Mouse (Mus musculus) WW6 (cell line): ENCODE data around the gene Igfn1.

Experiments
- DNase-seq: peaks from one replicate; pipeline ENCODE4 v3.0.0-alpha.2; 2013; ENCODE audit warnings: low read depth, low spot score

The Igfn1 gene

GRCm38 (mm10) chr1:136008159-136008533 is 2.0 kb upstream of the Igfn1 start:
- no peak for DNase-seq

- peak; percentile 72 for DNase-seq
Observed at GRCm38 (mm10) chr1:136007211-136008158, 1.3 kb upstream of the Igfn1 start, which contains the start of gene Tmem9. Gene Tmem9, plus strand, starts transcription at chr1:136008150.

DNA sequence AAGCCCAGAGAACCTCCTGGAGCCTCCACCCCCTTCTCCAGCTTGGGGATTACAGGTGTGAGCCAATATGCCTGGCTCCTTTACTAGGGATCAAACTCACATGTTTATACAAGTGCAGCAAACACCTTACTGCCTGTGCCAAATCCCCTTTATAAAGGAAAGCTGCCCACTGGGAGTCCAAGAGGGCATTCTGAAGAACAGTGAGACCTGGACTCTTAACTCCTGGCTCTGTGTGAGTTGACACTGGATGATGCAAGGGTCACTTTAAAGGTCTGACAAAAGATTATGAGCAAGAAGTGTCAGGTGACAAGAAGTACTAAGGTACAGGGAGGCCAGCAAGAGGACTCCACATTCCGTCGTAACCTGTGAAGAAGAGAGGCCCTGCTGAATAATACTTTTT is 4.7 kb downstream of the Igfn1 start:
- DNase-seq = no peak

DNA sequence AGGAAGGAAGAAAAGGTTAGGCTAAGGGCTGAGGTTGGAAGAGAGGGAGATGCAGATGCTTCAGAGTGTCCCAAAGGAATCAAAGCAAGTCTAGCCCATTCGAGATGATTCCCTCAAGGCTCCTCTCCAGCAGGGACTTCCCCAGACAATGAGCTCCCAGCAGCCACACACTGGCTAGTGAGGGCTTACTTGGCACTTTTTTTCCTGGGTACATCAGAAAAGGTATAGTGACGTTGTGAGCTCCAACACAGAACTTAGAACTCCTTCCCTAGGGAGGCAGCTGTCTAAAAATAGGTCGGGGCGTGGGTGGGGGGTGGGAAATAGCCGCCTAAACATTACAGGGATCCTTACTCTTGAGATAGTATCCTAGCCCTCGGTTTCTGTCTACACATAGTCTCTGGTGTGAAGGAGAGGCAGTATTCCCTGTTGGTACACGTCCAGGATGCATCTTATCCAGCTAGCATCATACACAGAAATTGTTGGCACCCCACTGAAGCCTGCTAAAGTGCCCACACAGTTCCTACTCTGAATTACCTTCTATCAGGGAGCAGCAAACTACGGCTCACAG is 6.3 kb downstream of the Igfn1 start:
- DNase-seq = no peak

GRCm38 (mm10) chr1:135997537-135997936 is 8.6 kb downstream of the Igfn1 start:
- DNase-seq = no peak

DNA sequence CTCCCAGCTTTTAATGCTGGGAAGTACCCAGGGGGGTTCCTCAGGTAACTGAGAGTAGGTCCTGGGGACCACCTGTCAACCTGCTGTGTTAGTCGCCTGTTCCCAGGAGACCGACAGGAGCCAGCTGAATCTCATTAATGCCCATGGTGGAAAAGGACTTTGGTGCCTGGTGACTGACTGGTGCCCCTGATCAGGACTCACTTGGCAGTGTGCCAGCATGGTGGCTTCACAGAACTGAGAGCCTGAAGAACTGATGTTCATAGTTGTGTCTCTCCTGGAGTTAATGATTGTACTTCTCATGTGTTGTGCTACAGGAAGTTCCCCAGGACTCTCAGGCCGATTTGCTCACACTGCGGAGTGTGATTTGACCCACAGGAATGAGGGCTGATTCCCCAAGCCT is 12.7 kb downstream of the Igfn1 start:
- DNase-seq = no peak

DNA sequence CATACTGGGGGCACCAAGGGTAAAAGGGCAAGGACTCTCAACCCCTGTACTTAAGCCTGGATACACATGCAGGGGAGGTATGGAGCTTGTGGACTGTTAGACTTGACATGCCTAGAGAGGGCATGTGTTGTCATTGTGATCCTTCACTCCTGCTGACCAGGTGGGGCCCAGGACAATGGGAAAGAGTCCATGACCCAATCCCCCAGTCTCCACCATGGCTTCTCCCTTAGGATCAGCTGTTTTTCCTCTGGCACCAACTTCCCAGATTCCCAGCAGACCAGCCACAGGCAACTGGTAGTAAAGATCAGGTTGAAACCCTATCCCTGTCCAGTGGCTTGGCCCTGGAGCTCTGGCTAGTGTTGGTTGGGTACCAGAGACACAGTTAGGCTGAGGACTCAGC is 16.3 kb downstream of the Igfn1 start:
- no peak for DNase-seq

DNA sequence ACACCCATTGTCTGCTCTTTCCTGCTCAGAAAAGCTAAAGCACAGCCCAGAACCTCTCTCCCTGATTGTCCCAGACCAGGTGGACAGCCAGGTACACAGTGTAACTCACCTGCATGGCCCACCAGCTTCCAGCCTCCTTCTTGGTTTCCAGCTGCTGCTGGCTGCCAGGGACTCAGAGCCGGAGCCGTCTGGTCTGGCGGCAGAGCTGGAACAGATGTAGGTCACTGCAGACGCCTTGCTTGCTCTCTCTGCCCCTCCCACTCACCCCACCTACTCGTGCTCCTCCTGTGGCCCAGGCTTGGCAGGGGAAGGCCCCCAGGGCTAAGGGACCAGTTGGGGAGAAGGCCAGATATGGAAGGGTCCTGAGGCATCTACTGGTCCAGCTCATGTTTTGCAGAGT is 22.0 kb downstream of the Igfn1 start:
- no peak for DNase-seq

GRCm38 (mm10) chr1:135972576-135972975 is 33.6 kb downstream of the Igfn1 start:
- DNase-seq = no peak

- DNase-seq = no peak
Observed at GRCm38 (mm10) chr1:135970486-135970885, 35.7 kb downstream of the Igfn1 start.

- DNase-seq = no peak
Observed at GRCm38 (mm10) chr1:135967739-135968138, 38.4 kb downstream of the Igfn1 start.

DNA sequence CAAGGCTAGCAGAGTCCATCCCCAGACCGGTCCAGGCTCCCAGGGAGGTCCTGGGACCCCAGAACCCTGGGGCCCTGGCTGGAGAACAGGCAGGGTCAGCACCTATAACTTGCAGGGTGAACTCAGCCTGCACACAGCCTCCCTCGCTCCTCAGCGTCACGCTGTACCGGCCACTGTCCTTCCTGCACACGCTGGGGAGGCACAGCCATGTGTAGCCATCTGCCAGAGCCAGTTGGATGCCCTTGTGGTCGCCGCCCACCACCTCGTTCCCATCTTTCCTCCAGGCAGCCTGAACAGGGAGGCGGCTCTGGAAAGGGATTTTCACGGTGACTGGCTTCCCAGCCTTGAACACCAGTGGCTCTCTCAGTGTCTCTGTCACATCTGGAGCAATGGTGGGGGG is 41.6 kb downstream of the Igfn1 start:
- no peak for DNase-seq

DNA sequence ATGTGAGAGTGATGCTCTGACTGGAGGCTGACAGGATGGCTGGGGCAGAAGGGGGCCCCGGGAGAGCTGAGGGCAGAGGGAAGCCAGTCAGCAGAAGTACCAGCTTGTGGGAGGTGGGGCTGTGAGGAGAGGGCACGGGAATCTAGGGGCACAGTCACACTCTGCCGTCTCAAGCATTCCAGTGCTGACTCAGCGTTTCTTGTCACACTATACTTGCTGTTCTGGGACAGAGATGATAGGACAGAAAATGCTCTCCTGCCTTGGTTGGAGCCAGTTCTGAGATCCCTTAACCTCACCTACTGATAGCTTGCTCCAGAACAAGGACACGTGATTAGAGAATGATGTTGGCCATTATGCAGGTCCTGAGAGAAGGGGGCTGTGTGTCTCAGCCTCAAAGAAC is 43.0 kb downstream of the Igfn1 start:
- no peak for DNase-seq

- no peak for DNase-seq
Observed at GRCm38 (mm10) chr1:135958483-135958882, 47.7 kb downstream of the Igfn1 start.

- no peak for DNase-seq
Observed at GRCm38 (mm10) chr1:135948871-135949270, 57.3 kb downstream of the Igfn1 start.

- DNase-seq = no peak
Observed at GRCm38 (mm10) chr1:135946247-135946646, 59.9 kb downstream of the Igfn1 start.

DNA sequence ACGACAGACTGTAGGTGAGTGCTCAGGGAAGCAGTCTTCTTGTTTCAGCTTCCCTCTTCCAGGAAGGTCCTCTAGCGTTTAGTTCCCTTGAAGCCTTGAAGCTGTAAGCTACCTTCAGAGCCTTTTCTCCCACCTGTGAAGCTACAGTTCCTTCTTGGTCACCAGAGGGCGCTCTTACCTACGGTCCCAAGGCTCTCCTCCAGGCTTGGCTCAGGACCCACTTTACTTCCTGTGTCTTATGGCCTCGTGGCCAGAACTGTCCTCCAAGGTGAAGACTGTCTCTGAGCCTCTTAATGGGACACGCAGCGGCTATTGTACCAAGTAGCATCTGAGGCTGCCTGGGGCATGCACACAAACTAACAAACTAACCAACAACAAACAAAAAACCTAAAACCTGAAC is 60.4 kb downstream of the Igfn1 start:
- DNase-seq = peak; percentile 56

- DNase-seq = peak; percentile 34
Observed at GRCm38 (mm10) chr1:135944526-135945259, 61.4 kb downstream of the Igfn1 start.

DNA sequence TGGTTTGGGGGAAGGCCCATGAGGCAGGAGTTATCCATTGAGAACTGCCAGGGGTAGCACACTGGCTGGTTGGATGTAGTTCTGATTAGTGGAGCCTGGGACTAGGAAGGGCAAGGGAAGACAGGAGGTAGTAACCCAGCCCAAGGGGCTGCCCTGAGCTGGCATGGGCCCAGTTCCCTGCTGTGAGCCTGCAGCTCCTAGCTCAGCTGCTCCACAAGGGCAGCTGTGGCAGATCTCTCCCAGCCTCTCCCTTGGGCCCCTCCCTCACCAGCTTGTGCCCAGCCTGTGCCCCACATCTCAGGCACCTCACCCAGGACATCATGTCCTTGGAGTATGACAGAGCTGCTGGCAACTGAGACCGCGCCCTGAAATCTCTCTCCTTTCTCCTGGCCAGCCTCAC is 62.4 kb downstream of the Igfn1 start:
- no peak for DNase-seq

- no peak for DNase-seq
Observed at GRCm38 (mm10) chr1:135942116-135942515, 64.0 kb downstream of the Igfn1 start.

DNA sequence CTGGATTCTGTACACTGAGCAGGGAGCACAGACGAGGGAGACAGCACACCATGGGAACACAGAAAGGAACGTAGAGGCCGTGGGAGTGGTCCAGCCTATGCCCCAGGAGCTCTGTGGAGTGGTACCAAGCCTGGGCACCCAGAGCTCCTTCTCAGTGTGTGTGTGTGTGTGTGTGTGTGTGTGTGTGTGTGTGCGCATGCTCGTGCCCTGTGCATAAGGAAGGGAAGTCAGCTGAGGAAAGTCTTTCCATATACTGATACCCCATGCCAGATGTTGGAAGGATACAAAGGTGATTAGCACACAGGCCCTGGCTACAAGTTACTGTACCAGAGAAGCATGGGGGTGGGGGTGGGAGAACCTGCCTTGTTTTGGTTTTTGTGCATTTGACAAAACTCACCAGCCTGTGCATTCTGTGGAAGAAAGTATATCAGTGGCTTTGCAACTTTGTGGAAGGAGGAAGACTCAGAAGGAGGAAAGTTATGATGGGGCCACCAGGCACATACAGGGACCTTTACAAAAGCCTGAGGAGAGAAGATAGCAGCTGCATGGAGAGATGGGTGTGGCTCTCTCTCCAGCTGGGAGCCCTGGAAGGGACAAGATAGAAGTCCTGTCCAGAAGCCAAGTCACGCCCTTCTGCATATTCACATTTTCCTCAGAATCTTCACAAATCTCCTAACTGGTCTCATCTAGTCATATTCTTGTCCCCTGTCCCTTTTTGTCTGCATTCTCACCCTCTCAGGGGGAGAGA is 64.7 kb downstream of the Igfn1 start:
- no peak for DNase-seq

DNA sequence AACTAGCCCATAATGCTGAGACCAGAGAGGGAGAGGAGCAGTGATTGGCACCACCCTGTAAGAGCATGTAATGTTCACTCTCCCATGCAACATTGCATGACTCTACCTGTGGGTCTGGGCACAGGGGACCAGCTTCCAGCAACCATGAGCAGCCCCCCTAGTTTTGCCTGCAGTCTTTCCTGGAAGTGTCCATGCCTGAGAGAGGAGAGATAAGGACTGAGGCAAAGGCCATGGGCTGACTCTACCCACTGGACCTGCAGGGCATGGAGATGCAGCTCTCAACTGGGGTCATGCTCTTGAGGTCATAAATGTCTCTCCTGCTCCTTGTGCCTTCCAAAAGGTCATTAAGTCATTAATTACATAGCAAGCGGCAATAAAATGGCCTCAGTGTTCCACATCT is 70.1 kb downstream of the Igfn1 start:
- no peak for DNase-seq
